Mouse (Mus musculus): Measurements from ENCODE around the gene Ndufa7.
"Not testable (repeated sequence)": the region's sequence is repeated elsewhere in the genome, so short reads cannot be mapped to it uniquely, and the experiment has no call there.

The Ndufa7 gene

GRCm38 (mm10) chr17:33887802-33888201 lies 63.4 kb downstream of the Ndufa7 start:
- not testable (repeated sequence) for DNase-seq

Data from kidney, postnatal 10 days (tissue).